Mouse (Mus musculus): ENCODE data around the gene Lancl1. TPM values are rescaled to one million over a fixed set of nuclear protein-coding genes. Genes with fewer than 3 reads are reported as not detected.

The Lancl1 gene
- polyA plus RNA-seq (2012), result 18.1 and 24.3 TPM in 2 replicates

DNA sequence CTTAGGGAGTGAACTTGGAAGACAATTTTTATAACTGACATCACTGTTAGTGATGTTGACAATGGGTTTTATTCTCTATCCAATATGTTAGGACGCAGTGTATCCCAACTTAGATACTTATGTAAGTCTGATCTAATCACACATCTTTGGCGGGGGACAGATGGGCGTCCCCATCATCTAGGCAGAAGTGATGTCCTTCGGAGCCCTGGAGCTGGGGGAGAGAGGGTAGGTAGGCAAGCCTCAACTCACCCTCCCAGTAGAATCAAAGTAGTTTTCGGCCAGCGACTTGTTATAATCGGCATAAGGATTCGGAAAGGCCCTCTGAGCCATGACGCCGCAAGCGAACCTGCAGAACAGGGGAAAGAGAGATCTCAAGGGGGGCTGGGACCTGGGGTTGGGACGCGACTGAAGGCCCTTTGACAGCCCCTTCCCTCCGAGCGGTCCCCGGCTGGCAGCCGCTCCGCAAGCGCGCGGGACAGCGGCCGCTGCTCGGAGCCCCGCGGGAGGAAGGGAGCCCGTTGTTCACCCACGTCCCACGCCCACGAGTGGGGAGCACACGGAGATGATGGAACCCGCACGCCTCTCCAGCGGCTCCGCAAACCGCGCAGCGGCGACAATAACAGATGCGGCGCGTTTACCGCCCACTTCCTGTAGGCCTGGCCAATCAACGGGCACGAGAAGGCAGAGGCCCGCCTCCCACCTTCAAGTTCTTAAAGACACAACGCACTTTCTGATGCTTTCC lies at the start of gene Lancl1:
Gene Lancl1, minus strand, starts transcription at position 627 of the 742 bp plus-strand sequence.
- no peak for TF ChIP-seq GATA1 (IDR thresholded peaks at IDR 0.05; ENCODE audit: low read length)

DNA sequence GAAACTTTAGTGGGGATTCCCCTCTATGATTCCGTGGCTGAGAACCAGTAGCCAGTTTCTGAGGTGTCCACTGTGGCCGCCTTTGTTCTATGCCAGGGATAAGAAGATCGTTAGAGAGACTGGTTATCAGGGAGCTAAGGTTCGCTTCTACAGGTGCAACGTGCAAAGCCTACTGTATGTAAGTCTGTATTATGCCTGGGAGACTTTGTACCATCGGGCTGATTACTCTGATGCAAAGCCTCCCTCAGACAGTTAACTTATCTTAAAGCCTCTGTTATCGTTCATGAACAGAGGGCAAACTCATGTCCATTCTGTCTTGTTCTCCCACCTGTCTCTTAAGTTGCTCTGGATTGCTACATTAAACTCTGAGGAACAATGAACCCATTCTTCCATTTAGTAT lies 40.5 kb upstream of the Lancl1 start:
- no peak for TF ChIP-seq GATA1 (IDR thresholded peaks at IDR 0.05; ENCODE audit: low read length)

DNA sequence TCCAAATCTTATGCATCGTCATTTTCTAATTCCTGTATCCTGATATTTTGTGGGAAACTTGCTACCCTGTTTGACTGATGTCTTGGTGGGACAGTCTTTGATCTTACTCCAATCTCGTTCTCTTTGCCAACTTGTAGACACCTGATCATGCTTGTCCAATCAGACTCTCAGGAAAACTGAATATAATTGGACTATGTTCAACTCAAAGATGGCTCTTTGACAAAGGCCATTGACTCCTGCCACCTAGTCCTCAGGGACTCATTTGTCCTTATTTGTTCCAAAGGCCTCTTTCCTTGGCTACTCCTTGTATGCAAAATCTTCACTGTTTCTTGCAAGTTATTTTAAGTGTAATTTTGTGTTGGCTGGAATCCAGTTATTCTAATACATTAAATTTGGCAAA lies 40.0 kb upstream of the Lancl1 start:
- no peak for TF ChIP-seq GATA1 (IDR thresholded peaks at IDR 0.05; ENCODE audit: low read length)

- no peak for TF ChIP-seq GATA1 (IDR thresholded peaks at IDR 0.05; ENCODE audit: low read length)
Measured at GRCm38 (mm10) chr1:67077739-67078138, 39.1 kb upstream of the Lancl1 start.

DNA sequence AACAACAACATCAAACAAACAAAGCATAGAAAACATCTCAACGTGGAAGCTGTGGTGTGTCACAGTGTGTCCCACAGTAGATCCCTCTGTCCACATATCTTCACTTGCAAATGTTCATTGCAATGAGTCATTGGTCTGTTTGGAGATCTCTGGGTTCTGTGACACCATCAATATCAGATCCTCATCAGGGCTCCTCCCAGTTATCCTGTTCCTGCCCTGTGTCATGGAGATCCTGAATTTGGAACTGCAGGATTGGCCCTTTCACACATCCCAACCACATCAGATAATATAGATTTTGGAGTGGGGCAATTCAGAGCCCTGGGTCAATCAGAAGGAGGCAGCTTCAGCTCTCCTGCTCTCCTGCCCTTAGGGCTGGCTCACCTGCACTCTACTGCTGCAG lies 28.9 kb upstream of the Lancl1 start:
- TF ChIP-seq GATA1 (IDR thresholded peaks at IDR 0.05; ENCODE audit: low read length), result no peak

- TF ChIP-seq GATA1 (IDR thresholded peaks at IDR 0.05; ENCODE audit: low read length), result no peak
Measured at GRCm38 (mm10) chr1:67065347-67066270, 26.9 kb upstream of the Lancl1 start.

DNA sequence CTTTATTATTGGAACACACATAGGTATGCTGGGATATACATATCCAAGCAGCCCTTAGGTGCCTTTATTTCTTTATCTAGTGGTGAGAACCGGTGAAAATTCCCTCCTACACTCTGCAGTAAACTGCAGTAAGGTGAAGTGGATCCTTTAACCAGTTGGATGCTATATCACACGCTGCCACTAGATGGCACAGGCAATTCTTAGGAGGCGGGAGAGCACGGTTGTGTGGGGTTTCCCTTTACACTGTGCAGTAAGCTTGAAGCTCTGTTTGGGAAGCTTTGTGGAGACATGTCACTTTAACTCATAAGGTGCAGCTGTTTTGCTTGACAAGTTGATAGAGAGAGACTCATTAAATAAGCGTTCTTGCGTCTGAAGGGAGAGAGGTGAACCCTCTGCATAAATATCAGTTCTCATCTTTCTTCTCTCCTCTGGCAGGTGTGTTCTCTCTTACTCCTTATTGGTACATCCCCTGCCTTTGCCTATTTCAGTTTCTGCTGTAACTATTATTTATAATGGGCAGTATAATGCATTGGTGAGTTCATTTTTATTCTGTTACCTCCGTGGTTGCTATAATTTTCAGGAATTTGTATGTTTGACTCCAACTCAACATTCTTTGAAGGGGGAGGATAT lies 22.9 kb upstream of the Lancl1 start:
- no peak for TF ChIP-seq GATA1 (IDR thresholded peaks at IDR 0.05; ENCODE audit: low read length)

GRCm38 (mm10) chr1:67055816-67056215 lies 17.1 kb upstream of the Lancl1 start:
- TF ChIP-seq GATA1 (IDR thresholded peaks at IDR 0.05; ENCODE audit: low read length), result no peak

GRCm38 (mm10) chr1:67052721-67053120 lies 14.0 kb upstream of the Lancl1 start:
- no peak for TF ChIP-seq GATA1 (IDR thresholded peaks at IDR 0.05; ENCODE audit: low read length)

GRCm38 (mm10) chr1:67049600-67049999 lies 10.9 kb upstream of the Lancl1 start:
- TF ChIP-seq GATA1 (IDR thresholded peaks at IDR 0.05; ENCODE audit: low read length), result no peak

GRCm38 (mm10) chr1:67048696-67049095 lies 10.0 kb upstream of the Lancl1 start:
- no peak for TF ChIP-seq GATA1 (IDR thresholded peaks at IDR 0.05; ENCODE audit: low read length)

GRCm38 (mm10) chr1:67045100-67045499 lies 6.4 kb upstream of the Lancl1 start:
- TF ChIP-seq GATA1 (IDR thresholded peaks at IDR 0.05; ENCODE audit: low read length), result no peak

DNA sequence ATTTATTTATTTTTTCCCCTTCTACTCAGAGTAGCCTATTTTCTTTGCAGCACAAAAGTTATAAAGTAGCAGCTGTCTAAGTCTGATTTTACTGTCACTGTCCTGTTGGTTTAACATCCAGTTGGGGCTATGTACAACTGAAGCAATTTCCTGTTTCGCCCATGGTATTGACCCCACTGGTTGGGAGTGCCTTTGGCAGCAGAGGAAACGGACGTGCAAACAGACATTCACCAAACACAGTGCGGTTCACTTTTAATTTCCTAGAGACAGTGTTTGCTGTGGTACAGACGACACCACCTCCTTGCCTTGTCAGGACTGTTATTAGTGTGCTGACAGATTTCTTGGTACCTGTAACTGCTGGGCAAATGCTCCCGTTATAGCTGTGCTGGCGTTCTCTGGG lies 3.9 kb upstream of the Lancl1 start:
- no peak for TF ChIP-seq GATA1 (IDR thresholded peaks at IDR 0.05; ENCODE audit: low read length)

DNA sequence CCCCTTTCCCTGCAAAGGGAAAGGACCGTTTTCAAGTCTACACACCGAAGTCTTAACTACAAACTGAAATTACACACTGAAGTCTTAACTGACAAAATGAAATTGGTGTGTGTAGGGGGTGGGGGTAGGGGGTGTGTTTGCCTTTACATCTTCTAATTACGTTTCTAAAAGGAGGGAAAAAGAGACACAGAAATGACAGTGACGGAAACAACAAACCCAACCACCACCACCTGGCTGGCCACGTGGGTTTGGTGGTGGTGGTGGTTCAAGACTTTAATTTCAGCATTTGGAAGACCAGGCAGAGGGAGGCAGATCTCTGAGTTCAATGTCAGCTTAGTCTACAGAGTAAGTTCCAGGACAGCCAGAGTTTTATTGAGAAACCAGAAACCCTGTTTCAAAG lies 411 bp upstream of the Lancl1 start:
- no peak for TF ChIP-seq GATA1 (IDR thresholded peaks at IDR 0.05; ENCODE audit: low read length)

DNA sequence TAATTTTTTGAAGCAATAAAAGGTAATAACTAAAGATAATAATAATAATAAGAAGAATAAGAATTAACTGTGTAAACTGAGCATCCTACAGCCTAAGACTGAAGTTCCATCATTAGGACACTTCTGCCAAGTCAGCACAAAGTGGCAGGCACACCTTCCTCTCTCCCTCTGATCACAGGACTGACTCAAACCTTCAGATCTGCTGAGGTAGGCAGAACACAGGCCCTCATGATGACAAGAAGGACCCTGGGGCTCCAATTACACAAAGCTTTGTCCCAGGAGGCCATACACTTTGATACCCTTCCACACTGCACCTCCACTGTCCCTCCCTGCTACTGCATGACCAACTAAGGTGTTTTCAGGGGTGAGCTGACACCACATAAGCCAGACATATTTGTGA lies 1.5 kb downstream of the Lancl1 start:
- no peak for TF ChIP-seq GATA1 (IDR thresholded peaks at IDR 0.05; ENCODE audit: low read length)

- TF ChIP-seq GATA1 (IDR thresholded peaks at IDR 0.05; ENCODE audit: low read length), result no peak
Measured at GRCm38 (mm10) chr1:67033278-67033677, 5.4 kb downstream of the Lancl1 start.
